Mouse (Mus musculus) kidney, adult 2 months (tissue): ENCODE data around the gene Fhdc1. TPM values are rescaled to one million over a fixed set of nuclear protein-coding genes. Genes with fewer than 3 reads are reported as not detected.
A peak's percentile ranks its signal among the peaks of the same experiment; 100 is the strongest.

Source experiments
- DNase-seq: peaks from one replicate; pipeline ENCODE4 v3.0.0; 2021
- H3K27ac ChIP-seq: fragments of 200-500 bp; 2 replicates; pipeline ENCODE4 v1.5.1; 2012; ENCODE audit warnings: low read depth, low read length, control low read depth, inconsistent platforms; ENCODE audit not compliant: insufficient read depth
- H3K27me3 ChIP-seq: fragments of 200-500 bp; replicated peaks from 2 replicates; pipeline ENCODE4 v1.6.1; 2012; ENCODE audit warnings: mild to moderate bottlenecking, moderate library complexity, low read length, inconsistent platforms; ENCODE audit not compliant: control insufficient read depth, insufficient read depth
- H3K36me3 ChIP-seq: fragments of 200-500 bp; 2 replicates; pipeline ENCODE4 v1.6.1; 2012; ENCODE audit warnings: mild to moderate bottlenecking, moderate library complexity, low read length, inconsistent platforms; ENCODE audit not compliant: control insufficient read depth, insufficient read depth
- H3K4me1 ChIP-seq: fragments of 200-500 bp; 2 replicates; pipeline ENCODE4 v1.6.1; 2011; ENCODE audit warnings: low read length; ENCODE audit not compliant: control insufficient read depth, insufficient read depth
- H3K4me3 ChIP-seq: fragments of 200-500 bp; 2 replicates; pipeline ENCODE4 v1.5.1; 2011; ENCODE audit warnings: mild to moderate bottlenecking, low read depth, low read length, control low read depth; ENCODE audit not compliant: insufficient read depth
- CTCF ChIP-seq: fragments of 200-500 bp; conservative IDR thresholded peaks from 2 replicates; pipeline ENCODE4 v1.5.1; 2011; ENCODE audit warnings: low read depth, mild to moderate bottlenecking, control low read depth, low read length, moderate library complexity, mixed read lengths; ENCODE audit not compliant: insufficient read depth, insufficient read length
- POLR2A ChIP-seq: fragments of 200-500 bp; IDR thresholded peaks from one replicate; pipeline ENCODE4 v1.6.1; 2011; ENCODE audit warnings: low read depth, low read length, control low read depth
- WGBS: fragments of 180-500 bp; shearing (Covaris S2); methylation state at CpG from one replicate; pipeline ENCODE4 v1.1.7; 2018; 5-methylcytosine and 5-hydroxymethylcytosine counted together
- polyA plus RNA-seq: library from polyadenylated mRNA; depleted of rRNA; stranded (reverse); fragments of >200 nt; gene quantifications from 2 replicates; pipeline ENCODE4 v1.2.3, GENCODE M21; 2012

Fhdc1 gene
- polyA plus RNA-seq, 1 experiment, result 0.80 TPM

- Histone ChIP-seq H3K27ac (no peak overlapping the region), H3K4me3 (no peak overlapping the region), H3K36me3 (no peaks in the 10 kb centered on the region), H3K27me3 (no peaks in the 10 kb centered on the region), H3K4me1 (no peaks in the 10 kb centered on the region)
- TF ChIP-seq CTCF (no peak), POLR2A (no peak)
- DNase-seq, result no peak
- 95% methylated on average over 7 of the region's 7 CpGs for WGBS
Observed at GRCm38 (mm10) chr3:84436947-84437346, 43.3 kb downstream of the Fhdc1 start.

DNA sequence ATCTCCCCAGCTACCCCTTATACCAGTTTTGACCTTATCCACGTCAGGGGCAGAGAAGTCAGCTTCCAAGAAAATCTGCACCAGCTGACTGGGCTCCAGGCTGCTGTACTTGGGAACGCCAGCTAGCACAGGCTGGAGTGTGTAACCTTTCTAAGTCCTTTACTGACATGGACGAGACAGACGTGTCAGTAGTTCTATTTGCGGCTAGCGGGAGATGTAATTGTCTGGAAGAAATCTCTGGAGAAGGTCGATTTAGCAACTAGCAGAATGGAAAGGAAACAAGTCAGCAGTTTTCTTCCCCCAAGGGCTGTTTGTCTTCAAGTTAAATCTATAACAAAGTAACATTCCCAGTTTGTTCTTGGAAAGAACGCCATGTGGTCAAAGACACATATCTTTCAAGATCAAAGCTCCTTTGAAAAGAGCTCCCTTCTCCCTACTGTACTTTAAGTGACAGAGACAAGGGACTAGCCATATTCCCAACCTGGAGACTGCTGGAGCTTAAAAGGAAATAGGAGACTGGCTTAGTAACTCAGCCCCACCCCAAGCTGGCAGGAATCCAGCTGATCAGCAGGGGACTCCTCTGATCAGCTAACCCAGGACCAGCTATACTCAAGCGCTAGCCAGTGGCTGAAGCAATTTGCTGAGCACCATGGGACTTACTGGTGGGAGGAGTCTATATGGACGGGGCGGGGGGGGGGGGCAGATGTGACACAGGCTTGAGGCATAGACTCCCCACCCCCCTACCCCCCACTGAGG, 44.8 kb downstream of the Fhdc1 start:
- H3K4me1 ChIP-seq, result no peaks in the 10 kb centered on the region

GRCm38 (mm10) chr3:84432797-84433445, 47.3 kb downstream of the Fhdc1 start:
- Histone ChIP-seq H3K27me3 (no peaks in the 10 kb centered on the region), H3K4me1 (peaks cover 3% of the 10 kb centered on the region; the same call in 1 of the 2 replicates), H3K36me3 (no peaks in the 10 kb centered on the region), H3K27ac (no peak overlapping the region), H3K4me3 (no peak overlapping the region)
- WGBS, result 94% methylated on average over 10 of the region's 10 CpGs
- no peak for TF ChIP-seq CTCF
- no peak for TF ChIP-seq POLR2A
- no peak for DNase-seq

More for the DNA sequence above, 44.8 kb downstream of the Fhdc1 start:
- Histone ChIP-seq H3K27me3 (no peaks in the 10 kb centered on the region), H3K36me3 (no peaks in the 10 kb centered on the region), H3K4me3 (no peak overlapping the region), H3K27ac (no peak overlapping the region)
- DNase-seq, result peak; percentile 43
- WGBS, result 22% methylated on average over 11 of the region's 11 CpGs
- TF ChIP-seq POLR2A (no peak), CTCF (no peak)

GRCm38 (mm10) chr3:84431257-84431656, 49.0 kb downstream of the Fhdc1 start:
- TF ChIP-seq POLR2A, result no peak
- no peak for TF ChIP-seq CTCF
- Histone ChIP-seq H3K27me3 (no peaks in the 10 kb centered on the region), H3K4me1 (peaks cover 3% of the 10 kb centered on the region; the same call in 1 of the 2 replicates), H3K27ac (no peak overlapping the region), H3K36me3 (no peaks in the 10 kb centered on the region), H3K4me3 (no peak overlapping the region)
- no peak for DNase-seq
- WGBS, result 78% methylated on average over 5 of the region's 5 CpGs

DNA sequence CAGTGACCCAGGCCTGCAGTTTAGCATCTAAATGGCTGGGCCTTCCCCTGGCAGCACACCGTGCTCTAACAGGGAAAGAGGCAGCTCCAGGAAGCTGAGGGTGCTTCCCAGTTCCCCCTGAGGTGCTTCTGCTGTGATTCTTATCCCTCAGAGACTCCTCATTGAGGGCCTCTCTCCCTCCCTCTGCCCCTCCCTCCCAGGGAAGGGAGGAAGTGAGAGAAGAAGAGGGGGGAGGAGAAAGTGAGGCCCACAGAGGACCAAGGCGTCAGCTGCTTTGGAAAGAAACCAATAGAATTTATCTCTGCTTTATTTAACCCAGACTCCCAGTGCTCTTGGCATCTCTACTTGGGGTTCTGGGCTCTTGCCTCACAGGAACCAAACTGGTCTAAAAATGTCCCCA, 50.1 kb downstream of the Fhdc1 start:
- no peak for DNase-seq
- Histone ChIP-seq H3K36me3 (no peaks in the 10 kb centered on the region), H3K4me3 (no peak overlapping the region), H3K27me3 (no peaks in the 10 kb centered on the region), H3K27ac (no peak overlapping the region), H3K4me1 (peaks cover 3% of the 10 kb centered on the region; the same call in 1 of the 2 replicates)
- WGBS, result 65% methylated on average over 2 of the region's 2 CpGs
- TF ChIP-seq CTCF (no peak), POLR2A (no peak)

DNA sequence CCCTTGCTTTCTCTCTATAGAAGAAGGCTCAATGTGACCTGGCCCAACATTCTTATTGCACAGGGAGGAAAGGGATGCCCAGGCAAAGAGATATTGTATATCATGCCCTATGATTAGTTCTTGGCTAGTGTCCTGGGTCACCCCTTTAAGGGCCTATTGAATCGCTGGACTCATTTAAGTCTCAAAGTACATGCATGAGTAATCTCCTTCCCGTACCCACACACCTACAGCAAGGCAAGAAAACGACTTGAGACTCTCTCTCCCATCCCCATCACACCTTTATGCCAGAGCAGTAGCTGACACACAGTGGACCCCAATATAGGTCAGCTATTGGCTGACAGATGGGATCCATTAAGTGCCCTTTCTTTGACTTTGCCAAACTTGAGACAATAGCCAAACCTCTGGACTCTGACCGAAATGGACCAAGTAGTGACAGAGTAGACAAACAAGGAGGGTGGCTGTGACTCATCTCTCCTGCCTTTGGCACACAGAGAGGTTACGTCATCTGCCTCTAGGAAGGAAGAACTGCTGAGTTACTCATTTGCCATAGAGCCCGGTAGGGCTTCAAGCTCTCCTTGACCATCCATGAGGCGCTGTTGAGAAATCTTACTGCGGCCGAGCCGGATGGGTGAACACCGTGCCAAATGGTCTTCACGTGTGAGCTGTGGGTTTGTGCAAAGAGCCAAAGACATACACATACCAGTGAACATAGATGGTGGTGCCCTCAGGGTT, 51.1 kb downstream of the Fhdc1 start:
- Histone ChIP-seq H3K36me3 (no peaks in the 10 kb centered on the region), H3K4me3 (no peak overlapping the region), H3K27ac (no peak overlapping the region), H3K4me1 (peaks cover 3% of the 10 kb centered on the region; the same call in 1 of the 2 replicates), H3K27me3 (no peaks in the 10 kb centered on the region)
- peak; percentile 87 for DNase-seq
- WGBS, result 55% methylated on average over 12 of the region's 12 CpGs
- TF ChIP-seq POLR2A, result no peak
- TF ChIP-seq CTCF, result no peak
